Mouse (Mus musculus) kidney, postnatal 0 days (tissue): ENCODE data around the gene Dlg1. TPM values are rescaled to one million over a fixed set of nuclear protein-coding genes. Genes with fewer than 3 reads are reported as not detected.
A peak's percentile ranks its signal among the peaks of the same experiment; 100 is the strongest.

Experiments used
- ATAC-seq: fragments of 200-750 bp; cut with Nextera tagmentation; replicated peaks from 2 replicates; pipeline ENCODE4 v1.8.0; 2017; ENCODE audit warnings: low read depth, moderate number of reproducible peaks, moderate TSS enrichment, moderate library complexity; ENCODE audit not compliant: low FRiP score
- DNase-seq: peaks from one replicate; pipeline ENCODE4 v3.0.0-alpha.2; 2016; ENCODE audit warnings: low spot score
- H3K27ac ChIP-seq: fragments of 300-500 bp; sonication (generic); 2 replicates; pipeline ENCODE4 v1.5.1; 2014; ENCODE audit warnings: mild to moderate bottlenecking
- H3K27me3 ChIP-seq: fragments of 300-500 bp; sonication (generic); 2 replicates; pipeline ENCODE4 v1.6.1; 2014; ENCODE audit warnings: low read length, mixed read lengths; ENCODE audit not compliant: insufficient read depth
- H3K36me3 ChIP-seq: fragments of 300-500 bp; sonication (generic); 2 replicates; pipeline ENCODE4 v1.6.1; 2014; ENCODE audit warnings: low read length, mixed read lengths; ENCODE audit not compliant: insufficient read depth
- H3K4me1 ChIP-seq: fragments of 300-500 bp; sonication (generic); replicated peaks from 2 replicates; pipeline ENCODE4 v1.6.1; 2014; ENCODE audit warnings: antibody characterized with exemption, low read length, mixed read lengths; ENCODE audit not compliant: insufficient read depth
- H3K4me2 ChIP-seq: fragments of 300-500 bp; sonication (generic); 2 replicates; pipeline ENCODE4 v1.6.1; 2014; ENCODE audit warnings: mild to moderate bottlenecking, low read length, moderate library complexity, mixed read lengths
- H3K4me3 ChIP-seq: fragments of 300-500 bp; sonication (generic); replicated peaks from 2 replicates; pipeline ENCODE4 v1.5.1; 2014; ENCODE audit warnings: low read depth, low read length
- H3K9ac ChIP-seq: fragments of 300-500 bp; sonication (generic); 2 replicates; pipeline ENCODE4 v1.6.1; 2014; ENCODE audit warnings: low read depth, low read length
- H3K9me3 ChIP-seq: fragments of 300-500 bp; sonication (generic); replicated peaks from 2 replicates; pipeline ENCODE4 v1.6.1; 2016; ENCODE audit warnings: low read length, inconsistent platforms, mixed read lengths
- CTCF ChIP-seq: IDR thresholded peaks from 2 replicates; pipeline ENCODE4 v1.5.1; 2016; ENCODE audit warnings: antibody characterized with exemption, low read depth, mild to moderate bottlenecking, moderate library complexity
- WGBS: fragments of 180-500 bp; shearing (Covaris S2); extraction: QIAGEN DNeasy Blood & Tissue Kit; methylation state at CpG from one replicate; pipeline ENCODE4 v1.1.7; 2014; 5-methylcytosine and 5-hydroxymethylcytosine counted together
- polyA plus RNA-seq: library from polyadenylated mRNA; unstranded; fragments of >200 nt; fragmentation: Nextera tagmentation; extraction: Ambion mirVana; gene quantifications from 2 replicates; pipeline ENCODE4 v1.2.1, GENCODE M21; 2015

Gene Dlg1
- polyA plus RNA-seq, 1 experiment from 2014 or later, result 19.3 TPM

- ATAC-seq, result no peak
- H3K4me2 ChIP-seq, result no peak overlapping the region
- H3K27me3 ChIP-seq, result no peaks in the 10 kb centered on the region
- 79% methylated on average over 4 of the region's 4 CpGs for WGBS
- H3K9ac ChIP-seq, result no peak overlapping the region
- DNase-seq, result no peak
- H3K4me1 ChIP-seq, result no peaks in the 10 kb centered on the region
- H3K9me3 ChIP-seq, result no peaks in the 10 kb centered on the region
- no peak overlapping the region for H3K27ac ChIP-seq
- TF ChIP-seq CTCF, result no peak
- peaks cover 38% of the 10 kb centered on the region for H3K36me3 ChIP-seq
- H3K4me3 ChIP-seq, result no peak overlapping the region
Observed at GRCm38 (mm10) chr16:31867736-31868135, 204.5 kb downstream of the Dlg1 start.

GRCm38 (mm10) chr16:31873721-31874120, 210.5 kb downstream of the Dlg1 start:
- no peak for TF ChIP-seq CTCF
- no peaks in the 10 kb centered on the region for H3K9me3 ChIP-seq
- no peak overlapping the region for H3K4me2 ChIP-seq
- H3K36me3 ChIP-seq, result peaks cover 23% of the 10 kb centered on the region; the same call in 1 of the 2 replicates
- H3K27me3 ChIP-seq, result no peaks in the 10 kb centered on the region
- WGBS, result 96% methylated on average over 8 of the region's 8 CpGs
- no peak overlapping the region for H3K27ac ChIP-seq
- ATAC-seq (no peak), DNase-seq (no peak)
- no peak overlapping the region for H3K9ac ChIP-seq
- 0 out of 2 replicates have a peak, but pooled peaks cover 2% of the 10 kb centered on the region for H3K4me1 ChIP-seq
- H3K4me3 ChIP-seq, result no peak overlapping the region

GRCm38 (mm10) chr16:31875391-31875790, 212.1 kb downstream of the Dlg1 start:
- ATAC-seq, result no peak
- WGBS, result 82% methylated on average over 4 of the region's 4 CpGs
- no peak overlapping the region for H3K9ac ChIP-seq
- no peak for TF ChIP-seq CTCF
- no peaks in the 10 kb centered on the region for H3K27me3 ChIP-seq
- H3K36me3 ChIP-seq, result peaks cover 19% of the 10 kb centered on the region; the same call in 1 of the 2 replicates
- peaks cover 11% of the 10 kb centered on the region for H3K4me1 ChIP-seq
- no peak overlapping the region for H3K27ac ChIP-seq
- no peak overlapping the region for H3K4me3 ChIP-seq
- no peak overlapping the region for H3K4me2 ChIP-seq
- H3K9me3 ChIP-seq, result no peaks in the 10 kb centered on the region
- no peak for DNase-seq

GRCm38 (mm10) chr16:31876386-31876785, 213.1 kb downstream of the Dlg1 start:
- no peak overlapping the region for H3K27ac ChIP-seq
- WGBS, result 77% methylated on average over 10 of the region's 10 CpGs
- H3K36me3 ChIP-seq, result peaks cover 14% of the 10 kb centered on the region; the same call in 1 of the 2 replicates
- H3K4me3 ChIP-seq, result no peak overlapping the region
- no peak for DNase-seq
- no peak overlapping the region for H3K9ac ChIP-seq
- H3K4me1 ChIP-seq, result peaks cover 15% of the 10 kb centered on the region
- no peak for ATAC-seq
- no peaks in the 10 kb centered on the region for H3K27me3 ChIP-seq
- no peaks in the 10 kb centered on the region for H3K9me3 ChIP-seq
- no peak for TF ChIP-seq CTCF
- no peak overlapping the region for H3K4me2 ChIP-seq

GRCm38 (mm10) chr16:31878052-31878451, 214.8 kb downstream of the Dlg1 start:
- Histone ChIP-seq H3K36me3 (peaks cover 10% of the 10 kb centered on the region; the same call in 1 of the 2 replicates), H3K27me3 (no peaks in the 10 kb centered on the region), H3K27ac (no peak overlapping the region), H3K9me3 (no peaks in the 10 kb centered on the region), H3K4me1 (peaks cover 15% of the 10 kb centered on the region), H3K9ac (no peak overlapping the region), H3K4me3 (no peak overlapping the region), H3K4me2 (no peak overlapping the region)
- no peak for TF ChIP-seq CTCF
- 43% methylated on average over 6 of the region's 6 CpGs for WGBS
- DNase-seq (no peak), ATAC-seq (no peak)

- peaks cover 15% of the 10 kb centered on the region for H3K4me1 ChIP-seq
- no peak within 1 kb of the TSS for H3K27ac ChIP-seq
- H3K27me3 ChIP-seq, result no peaks in the 10 kb centered on the region
- no peak within 1 kb of the TSS for H3K9ac ChIP-seq
- H3K9me3 ChIP-seq, result no peaks in the 10 kb centered on the region
- H3K4me3 ChIP-seq, result no peak within 1 kb of the TSS
- 29% methylated on average over 21 of the region's 21 CpGs for WGBS
- ATAC-seq (peak; percentile 76), DNase-seq (peak; percentile 88)
- TF ChIP-seq CTCF, result peak; percentile 93
- H3K36me3 ChIP-seq, result peaks cover 8% of the 10 kb centered on the region; the same call in 1 of the 2 replicates
- peak within 1 kb of the TSS; percentile 36; the same call in 1 of the 2 replicates for H3K4me2 ChIP-seq
Observed at GRCm38 (mm10) chr16:31878573-31879257, 215.5 kb downstream of the Dlg1 start, which contains the start of gene Meltf. Gene Meltf, plus strand, starts transcription at chr16:31878810.
